Mouse (Mus musculus) erythroblast, embryonic 14.5 days (primary cell): ENCODE results near the gene Cd6.

Experiments
- GATA1 ChIP-seq: IDR thresholded peaks from 2 replicates; pipeline ENCODE4 v1.6.1; 2012; ENCODE audit warnings: low read length, inconsistent platforms, mixed read lengths
- TAL1 ChIP-seq: IDR thresholded peaks from 3 replicates; pipeline ENCODE4 v1.6.1; 2012; ENCODE audit warnings: low read length, inconsistent platforms, mixed read lengths

DNA sequence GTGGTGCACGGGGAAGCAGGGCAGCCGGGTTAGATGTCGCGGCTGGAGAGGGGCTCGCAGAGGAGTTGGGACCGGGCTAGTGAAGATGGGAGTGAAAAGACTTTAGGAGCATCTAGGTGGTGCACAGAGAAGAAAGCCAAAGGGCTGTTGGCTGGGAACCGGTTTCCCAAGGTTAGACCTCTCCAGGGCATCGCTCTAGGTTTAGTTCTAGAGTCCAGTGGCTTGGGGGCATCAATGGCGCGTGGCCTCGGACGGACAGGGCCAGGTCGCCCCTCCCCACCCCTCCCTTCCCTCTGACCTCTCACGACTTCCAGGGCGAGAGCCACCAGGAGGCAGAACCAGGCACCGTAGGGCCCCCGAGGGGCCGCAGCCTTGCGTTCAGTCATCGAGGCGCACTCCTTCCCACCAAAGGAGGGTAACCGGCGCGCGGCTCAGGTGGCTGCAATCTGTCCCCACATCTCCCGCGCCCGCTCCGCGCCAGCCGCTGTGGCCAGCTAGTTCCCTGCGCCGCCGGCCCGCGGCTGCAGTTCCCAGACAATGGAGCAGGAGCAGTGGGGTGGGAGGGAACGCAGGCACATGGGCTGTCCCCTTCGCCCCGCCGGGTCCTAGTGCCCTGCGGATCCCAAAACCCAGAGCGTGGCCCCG is 39.5 kb upstream of the Cd6 start:
- TF ChIP-seq TAL1 (no peak), GATA1 (no peak)
